Mouse (Mus musculus) small intestine, adult 2 months (tissue): ENCODE results near the gene Ints6.

ENCODE experiments used
- CTCF ChIP-seq: fragments of 200-500 bp; IDR thresholded peaks from 2 replicates; pipeline ENCODE4 v1.5.1; 2012; ENCODE audit warnings: low read depth, mild to moderate bottlenecking, control low read depth, inconsistent platforms, low read length, moderate library complexity, mixed read lengths; ENCODE audit not compliant: insufficient replicate concordance, insufficient read length; ENCODE audit errors: extremely low read depth
- POLR2A ChIP-seq: fragments of 200-500 bp; IDR thresholded peaks from 2 replicates; pipeline ENCODE4 v1.6.1; 2012; ENCODE audit warnings: low read depth, mild to moderate bottlenecking, control low read depth, inconsistent platforms, low read length, moderate library complexity

DNA sequence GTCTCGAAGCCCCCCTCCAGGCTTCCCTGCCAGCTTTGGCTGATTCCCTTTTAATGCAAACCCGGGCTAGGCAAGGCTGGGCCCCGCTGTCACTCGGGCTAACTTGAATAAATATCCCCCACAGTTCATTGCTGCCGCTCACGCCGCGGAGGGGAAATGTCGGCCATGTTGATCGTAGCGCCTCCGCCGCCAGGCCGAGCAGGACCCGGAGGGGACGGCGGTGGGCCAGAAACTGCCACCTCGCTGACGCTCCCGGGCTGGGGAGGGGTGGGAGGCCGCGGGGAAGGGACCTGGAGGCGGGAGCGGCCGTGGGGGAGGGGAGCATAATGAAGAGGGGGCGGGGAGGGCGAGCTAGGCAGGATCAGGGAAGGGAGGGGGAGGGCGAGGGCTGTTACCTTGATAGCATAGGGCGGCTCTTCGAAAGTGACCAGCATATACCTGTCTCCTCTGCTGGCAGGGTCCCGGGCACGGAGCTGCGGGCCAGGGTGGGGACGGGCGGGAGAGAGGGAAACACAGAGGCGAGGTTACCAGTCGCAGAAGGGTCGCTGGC is 1.1 kb downstream of the Ints6 start:
- TF ChIP-seq CTCF = peak; percentile 11; the same call in 1 of the 2 replicates
- 0 out of 2 replicates have a peak, but pooled peaks have one; percentile 40 for TF ChIP-seq POLR2A
